ENCODE assay signal across 8 mouse cellular contexts in genomic region chr15:79927637-79928122, GRCm38 (mm10). TPM values are rescaled to one million over a fixed set of nuclear protein-coding genes. Genes with fewer than 3 reads are reported as not detected.
DNase-seq lines count a peak whose midpoint lies in the region; ATAC-seq and TF ChIP-seq lines count a peak whose summit lies in the region.

No protein-coding gene starts in this region.

- CTCF ChIA-PET in Patski (lab: Charles Lee), result interaction anchor here (0.6 kb wide), 1 partner anchor 97 kb away, joined by 3 read pairs; no protein-coding TSS in a partner anchor

- in situ Hi-C loops in Patski (cut with MboI; ENCODE audit: low pct_unique_long_range_greater_than_20kb), result loop anchor here (5.0 kb wide), 1 partner anchor 95 kb away; the partner anchor contains the start of genes Cbx6 and Npcd

- peak overlapping the region; percentile 78 for H3K4me2 ChIP-seq in hindbrain, embryonic 12.5 days (replicated peaks)

- no peaks in the 10 kb centered on the region for H3K9me3 ChIP-seq in hindbrain, embryonic 12.5 days (replicated peaks)

- H3K36me3 ChIP-seq in hindbrain, embryonic 12.5 days, result no peaks in the 10 kb centered on the region

- no peak for TF ChIP-seq CTCF in Patski (IDR thresholded peaks at IDR 0.05)

- 1% methylated on average over 29 of the region's 29 CpGs for WGBS in hindbrain, embryonic 12.5 days

- peak overlapping the region; percentile 57 for H3K4me3 ChIP-seq in hindbrain, embryonic 12.5 days

- H3K9ac ChIP-seq in hindbrain, embryonic 12.5 days, result peak overlapping the region; percentile 66

- 0 out of 2 replicates have a peak overlapping the region, but pooled peaks have one; percentile 0 for H3K27ac ChIP-seq in hindbrain, embryonic 12.5 days

- POLR2A ChIA-PET in Patski (lab: Charles Lee), result interaction anchor here (0.7 kb wide), 1 partner anchor 67 kb away, joined by 4 read pairs; no protein-coding TSS in a partner anchor

- H3K4me1 ChIP-seq in hindbrain, embryonic 12.5 days, result peaks cover 19% of the 10 kb centered on the region

- no peak for DNase-seq in Patski (ENCODE audit: low read depth, low spot score)
- DNase-seq in cerebellum, postnatal 14 days, result peak; percentile 94
- peak; percentile 88 to 89 for DNase-seq in frontal cortex, postnatal 10 days (ENCODE audit: low spot score in 2 of 2)
- DNase-seq in layer of hippocampus, postnatal 14 days (ENCODE audit: low spot score in 2 of 2), result peak; percentile 86 to 93
- DNase-seq in lung, postnatal 10 days, result peak; percentile 98
- peak; percentile 82 for DNase-seq in ovary, postnatal 14 days (ENCODE audit: low spot score)
- DNase-seq in thymus, postnatal 10 days (ENCODE audit: low spot score in 2 of 2), result peak; percentile 95 to 96

- H3K27me3 ChIP-seq in Patski, result no peaks in the 10 kb centered on the region
- peaks cover 36% of the 10 kb centered on the region for H3K27me3 ChIP-seq in hindbrain, embryonic 12.5 days

- ATAC-seq in Patski, result peak; percentile 48
- ATAC-seq in hindbrain, embryonic 12.5 days (ENCODE audit: low FRiP score), result peak; percentile 78

RNA-seq across cellular contexts. Expression of gene Apobec3, which starts 36.2 kb away (rescaled TPM):
- 10.5 TPM for polyA plus RNA-seq in Patski (2021)
- polyA plus RNA-seq in hindbrain, embryonic 12.5 days (2016; fragmentation: Nextera tagmentation; extraction: Ambion mirVana), result 8.4 and 8.6 TPM in 2 replicates
- 1 to 10 TPM; 6.1 to 6.4 TPM for total RNA-seq in layer of hippocampus, postnatal 14 days (2021)

RNA-seq across cellular contexts. Expression of gene Cbx7, which starts 43.2 kb away (rescaled TPM):
- polyA plus RNA-seq in Patski (2021), result 8.9 TPM
- polyA plus RNA-seq in hindbrain, embryonic 12.5 days (2016; fragmentation: Nextera tagmentation; extraction: Ambion mirVana), result 3.1 and 4.2 TPM in 2 replicates
- 10 to 100 TPM; 12.8 to 15.1 TPM for total RNA-seq in layer of hippocampus, postnatal 14 days (2021)
